Mouse (Mus musculus): ENCODE measurements around the gene Gab2.

Gab2 gene

DNA sequence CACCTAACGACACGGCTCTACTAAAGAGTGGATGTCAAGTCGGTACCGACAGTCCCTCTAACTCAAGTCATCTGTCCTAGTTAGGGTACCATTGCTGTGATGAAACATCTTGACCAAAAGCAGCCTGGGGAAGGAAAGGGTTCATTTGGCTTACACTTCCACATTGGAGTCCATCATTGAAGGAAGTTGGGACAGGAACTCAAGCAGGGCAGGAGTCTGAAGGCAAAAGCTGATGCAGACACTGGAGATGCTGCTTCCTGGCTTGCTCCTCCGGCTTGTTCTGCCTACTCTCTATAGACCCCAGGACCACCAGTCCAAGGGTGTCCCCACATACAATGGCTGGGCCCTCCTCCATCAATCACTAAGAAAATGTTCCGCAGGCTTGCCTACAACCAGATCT lies 234.3 kb downstream of the Gab2 start:
- DNase-seq (ENCODE audit: low read depth, low spot score) = no peak

DNA sequence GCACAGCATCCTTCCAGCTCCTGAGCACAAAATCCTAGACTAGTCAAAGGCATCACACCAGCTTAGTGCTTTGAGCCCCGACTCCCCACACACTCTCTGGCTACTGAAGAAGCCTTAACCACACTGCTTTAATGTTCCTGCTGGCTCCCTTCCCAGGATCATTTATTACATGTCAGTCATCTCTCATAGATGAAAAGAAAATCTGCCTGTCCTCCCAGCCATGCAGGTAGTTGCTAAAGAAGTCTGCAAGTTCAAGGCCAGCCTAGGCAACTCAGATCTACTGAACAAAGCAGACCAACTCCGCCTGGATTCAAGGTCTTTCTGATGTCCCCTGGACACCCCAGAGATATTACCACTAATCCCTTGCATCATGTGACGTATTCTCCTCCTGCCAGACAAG lies 236.3 kb downstream of the Gab2 start:
- no peak for DNase-seq (ENCODE audit: low read depth, low spot score)

- DNase-seq (ENCODE audit: low read depth, low spot score) = no peak
Measured at GRCm38 (mm10) chr7:97324342-97324741, 243.0 kb downstream of the Gab2 start.

DNA sequence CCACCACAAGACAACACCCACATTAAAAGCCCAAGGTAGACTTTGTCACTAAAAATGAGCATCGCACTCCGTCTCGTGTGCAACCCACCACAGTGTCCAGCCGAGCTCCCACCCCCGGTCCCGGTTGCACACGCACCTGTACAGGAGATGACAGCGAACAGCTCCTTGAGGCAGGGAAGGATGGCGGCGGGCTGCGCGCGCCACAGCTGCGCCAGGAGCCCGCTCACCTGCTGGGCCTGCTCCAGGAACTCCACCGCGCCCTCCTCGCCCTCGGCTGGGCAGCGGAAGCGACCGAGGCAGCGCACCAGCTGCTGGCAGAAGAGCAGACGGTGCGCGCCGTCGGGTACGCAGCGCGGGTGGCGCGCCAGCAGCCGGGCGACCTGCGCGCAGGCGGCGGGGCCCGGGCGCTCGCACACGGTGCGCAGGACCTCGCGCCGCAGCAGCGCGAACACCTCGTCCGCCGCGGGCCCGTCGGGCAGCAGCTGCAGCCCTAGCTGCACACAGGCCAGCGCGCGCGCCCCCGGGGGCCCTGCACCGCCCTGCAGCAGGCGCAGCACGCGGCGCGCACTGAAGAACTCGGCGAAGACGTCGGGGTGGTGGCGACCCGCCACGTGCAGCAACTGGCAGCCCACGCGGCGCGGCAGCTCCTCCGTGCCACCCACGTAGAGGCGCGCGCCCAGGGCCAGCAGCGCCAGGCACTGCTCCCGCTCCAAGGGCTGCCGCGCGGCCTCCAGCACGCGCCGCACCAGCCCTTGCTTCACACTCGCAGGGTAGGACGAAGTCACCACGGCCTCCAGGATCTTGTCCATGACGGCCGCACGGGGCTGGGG lies 244.0 kb downstream of the Gab2 start:
- DNase-seq (ENCODE audit: low read depth, low spot score) = no peak

GRCm38 (mm10) chr7:97327376-97327775 lies 246.0 kb downstream of the Gab2 start:
- DNase-seq (ENCODE audit: low read depth, low spot score) = no peak

DNA sequence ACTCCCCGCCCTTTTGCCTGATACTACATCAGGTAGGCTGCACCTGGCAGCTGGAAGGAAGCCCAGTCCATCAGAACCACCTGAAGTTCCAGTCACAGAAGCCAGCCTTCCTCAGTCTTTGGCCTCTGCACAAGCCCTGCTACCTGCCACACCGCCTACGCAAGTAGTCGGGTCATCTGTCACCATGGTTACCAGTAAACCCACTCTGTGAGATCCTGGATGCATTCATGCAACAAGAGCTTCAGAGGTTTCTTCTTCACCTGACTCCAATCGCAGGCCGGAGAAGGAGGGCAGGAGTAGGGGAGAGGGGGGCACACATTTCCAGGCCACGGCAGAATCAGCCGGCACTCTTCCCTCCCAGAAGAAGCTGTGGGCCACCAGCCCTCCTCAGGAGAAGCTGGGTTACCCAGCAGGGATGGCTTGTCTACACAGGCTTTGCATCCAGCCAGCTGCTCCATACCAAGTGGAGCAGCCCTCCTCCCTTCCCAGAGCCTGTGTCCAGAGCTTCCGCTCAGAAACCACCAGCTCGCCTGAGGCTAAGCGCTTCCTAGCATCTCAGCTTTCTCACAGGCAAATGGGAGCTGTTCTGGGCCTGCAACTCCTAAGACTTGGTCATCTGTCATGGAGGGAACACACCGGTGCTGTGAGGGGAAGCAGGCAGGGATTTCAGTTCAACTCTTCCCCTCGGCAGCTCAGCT lies 247.7 kb downstream of the Gab2 start:
- DNase-seq (ENCODE audit: low read depth, low spot score) = no peak

DNA sequence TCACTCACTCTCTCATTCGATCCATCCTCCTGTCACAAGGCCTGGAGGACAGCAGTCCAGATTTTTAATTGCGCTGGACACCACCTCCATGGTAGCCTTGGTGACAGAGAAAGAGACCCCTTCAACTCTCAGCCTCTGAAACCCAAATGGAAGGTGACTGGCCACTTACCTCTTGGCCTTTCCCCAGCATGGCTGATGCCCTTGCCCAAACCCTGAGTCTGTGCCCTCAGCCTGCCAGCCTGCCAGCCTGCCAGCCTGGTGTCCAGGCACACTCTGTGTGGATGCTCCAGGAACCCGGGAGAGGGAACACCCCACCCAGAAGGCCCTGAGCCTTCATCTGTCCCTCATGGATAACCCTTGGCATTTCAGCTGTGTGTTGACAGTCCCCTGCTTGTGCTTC lies 248.3 kb downstream of the Gab2 start:
- no peak for DNase-seq (ENCODE audit: low read depth, low spot score)

DNA sequence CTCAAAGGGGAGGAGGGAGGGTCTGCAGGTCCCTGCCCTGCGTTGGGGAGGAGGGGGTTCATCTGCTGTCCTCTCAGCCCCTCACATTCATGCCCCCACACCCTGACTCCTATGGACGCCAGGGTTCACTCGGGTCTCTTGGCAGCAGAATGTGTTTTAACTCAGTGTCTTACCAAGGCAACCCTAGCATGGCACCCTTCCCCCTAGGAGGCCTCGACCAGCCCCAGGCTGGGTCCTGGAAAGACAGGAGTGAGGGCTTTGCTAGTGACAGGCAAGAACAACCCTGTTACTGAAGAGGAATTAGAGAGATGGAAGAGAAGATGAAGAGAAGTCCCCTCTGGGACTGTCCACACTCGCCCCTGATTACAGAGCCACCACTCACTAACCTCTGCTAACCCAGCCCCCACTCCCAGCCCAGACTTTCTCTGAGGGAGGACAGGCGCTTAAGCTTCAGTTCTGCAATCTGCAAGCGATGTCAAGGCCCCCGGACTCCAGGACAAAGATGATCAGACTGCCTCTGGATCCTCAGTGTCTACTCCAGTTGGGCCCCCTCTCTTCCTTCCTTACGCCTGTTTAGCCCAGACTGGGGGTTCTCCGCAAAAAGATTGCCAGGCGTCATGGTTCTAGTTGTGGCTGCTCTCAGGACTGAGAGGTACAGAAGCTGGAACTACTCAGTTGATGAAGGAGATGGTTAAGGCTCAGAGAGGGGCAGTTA lies 249.7 kb downstream of the Gab2 start:
- DNase-seq (ENCODE audit: low read depth, low spot score) = no peak

DNA sequence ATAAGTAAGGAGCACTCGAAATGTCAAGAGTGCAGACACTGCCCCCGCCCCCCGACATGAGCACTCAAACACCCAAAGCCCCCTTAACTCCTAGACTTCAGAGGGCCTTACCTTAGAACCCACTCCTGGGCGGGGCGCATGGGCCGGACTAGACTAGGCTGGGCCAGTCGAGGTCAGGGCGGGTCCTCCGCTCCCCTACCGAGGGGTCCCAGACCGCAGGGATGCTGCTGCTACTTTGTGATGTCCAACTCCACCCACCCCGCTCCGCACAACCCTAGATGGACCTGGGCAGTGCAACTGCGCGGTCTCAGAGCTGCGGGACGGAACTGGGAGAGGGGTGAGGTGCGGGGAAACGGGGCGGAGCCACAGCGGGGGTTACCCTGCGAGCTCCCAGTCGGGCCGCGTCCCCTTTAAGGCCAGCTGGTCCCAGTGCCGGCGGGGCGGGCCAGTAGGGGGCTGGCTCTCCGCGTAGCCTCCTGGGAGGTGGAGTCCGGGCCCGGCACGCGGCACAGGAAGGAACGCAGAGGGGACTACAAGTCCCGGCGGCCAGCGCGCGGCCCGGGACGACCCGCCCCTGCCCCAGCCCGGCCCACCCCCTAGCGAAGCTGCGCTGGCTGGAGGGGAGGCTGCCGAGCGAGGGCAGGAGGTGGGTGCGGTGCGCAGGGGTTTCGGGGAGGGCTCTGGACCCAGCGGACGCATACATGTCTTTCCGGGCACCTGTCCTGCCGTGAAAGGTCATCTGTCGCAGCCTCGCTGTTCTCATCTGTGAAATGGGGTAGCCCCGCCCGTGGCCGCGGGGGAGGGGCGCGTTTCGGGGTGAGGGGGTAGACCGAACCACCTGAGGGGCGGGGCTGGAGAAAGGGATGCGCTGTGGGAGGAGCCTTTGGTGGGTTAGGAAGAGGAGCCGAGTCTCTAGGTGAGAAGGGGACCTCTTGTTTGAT lies 250.6 kb downstream of the Gab2 start, which contains the start of the genes Usp35 and Kctd21:
Gene Usp35 (minus strand): TSS at position 295 of the 941 bp plus-strand sequence.
Gene Kctd21 (plus strand): TSS at position 602 of the 941 bp plus-strand sequence.
- DNase-seq (ENCODE audit: low read depth, low spot score) = peak; percentile 79

DNA sequence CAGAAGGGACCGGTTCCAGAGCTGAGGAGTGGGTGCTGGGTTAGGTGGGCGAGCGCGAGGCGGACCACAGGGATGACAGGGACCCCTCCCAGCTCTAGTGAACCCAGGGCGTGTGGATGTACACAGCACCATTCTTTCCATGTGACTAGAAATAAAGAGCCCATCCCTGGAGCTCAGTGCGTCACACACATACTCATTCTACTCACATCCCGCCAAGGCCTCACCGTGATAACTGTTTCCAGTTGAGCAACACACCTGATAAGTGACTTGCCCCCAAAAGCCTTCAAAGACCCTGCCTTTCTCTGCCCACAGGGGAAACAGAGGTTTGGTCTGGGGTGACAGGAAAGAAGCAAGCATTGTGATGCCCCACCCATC lies 251.3 kb downstream of the Gab2 start:
- DNase-seq (ENCODE audit: low read depth, low spot score) = no peak

DNA sequence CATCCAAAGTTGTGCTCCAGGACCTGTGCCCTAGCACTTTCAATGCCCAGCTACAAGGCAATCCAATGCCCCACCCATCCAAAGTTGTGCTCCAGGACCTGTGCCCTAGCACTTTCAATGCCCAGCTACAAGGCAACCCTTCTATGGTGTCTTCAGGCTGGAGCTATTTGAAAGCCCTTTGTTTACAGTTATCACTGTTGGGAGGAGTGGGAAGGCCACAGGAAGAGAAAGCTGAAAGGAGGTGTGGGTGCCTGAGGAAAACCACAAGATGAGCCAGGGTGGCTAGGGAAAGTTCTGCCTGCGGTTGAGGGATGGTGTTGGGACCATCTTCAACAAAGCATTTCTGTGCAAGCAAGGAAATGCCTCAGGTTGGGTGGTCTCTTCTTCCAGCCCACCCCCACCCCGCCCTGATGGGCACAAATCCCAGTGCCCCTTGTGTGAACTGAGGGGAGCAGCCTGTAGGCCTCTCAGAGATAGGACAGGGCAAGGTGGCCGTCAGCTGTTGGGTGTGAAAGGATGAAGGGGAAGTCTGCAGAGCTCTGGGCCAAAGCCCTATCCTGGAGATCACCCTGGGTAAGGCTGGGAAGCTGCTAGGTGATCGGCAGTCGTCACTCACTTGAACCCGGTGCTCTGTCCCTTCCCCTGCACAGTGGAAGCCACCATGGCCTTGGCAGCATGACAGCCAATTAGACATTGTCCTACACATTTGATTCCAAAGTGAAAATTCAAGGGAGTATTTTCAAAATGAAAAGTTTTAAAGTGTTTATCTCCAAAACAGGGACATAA lies 251.9 kb downstream of the Gab2 start:
- DNase-seq (ENCODE audit: low read depth, low spot score) = no peak

GRCm38 (mm10) chr7:97334406-97334805 lies 253.0 kb downstream of the Gab2 start:
- no peak for DNase-seq (ENCODE audit: low read depth, low spot score)

- DNase-seq (ENCODE audit: low read depth, low spot score) = no peak
Measured at GRCm38 (mm10) chr7:97336678-97337077, 255.3 kb downstream of the Gab2 start.

- no peak for DNase-seq (ENCODE audit: low read depth, low spot score)
Measured at GRCm38 (mm10) chr7:97338593-97338992, 257.2 kb downstream of the Gab2 start.

- no peak for DNase-seq (ENCODE audit: low read depth, low spot score)
Measured at GRCm38 (mm10) chr7:97339623-97340022, 258.2 kb downstream of the Gab2 start.

DNA sequence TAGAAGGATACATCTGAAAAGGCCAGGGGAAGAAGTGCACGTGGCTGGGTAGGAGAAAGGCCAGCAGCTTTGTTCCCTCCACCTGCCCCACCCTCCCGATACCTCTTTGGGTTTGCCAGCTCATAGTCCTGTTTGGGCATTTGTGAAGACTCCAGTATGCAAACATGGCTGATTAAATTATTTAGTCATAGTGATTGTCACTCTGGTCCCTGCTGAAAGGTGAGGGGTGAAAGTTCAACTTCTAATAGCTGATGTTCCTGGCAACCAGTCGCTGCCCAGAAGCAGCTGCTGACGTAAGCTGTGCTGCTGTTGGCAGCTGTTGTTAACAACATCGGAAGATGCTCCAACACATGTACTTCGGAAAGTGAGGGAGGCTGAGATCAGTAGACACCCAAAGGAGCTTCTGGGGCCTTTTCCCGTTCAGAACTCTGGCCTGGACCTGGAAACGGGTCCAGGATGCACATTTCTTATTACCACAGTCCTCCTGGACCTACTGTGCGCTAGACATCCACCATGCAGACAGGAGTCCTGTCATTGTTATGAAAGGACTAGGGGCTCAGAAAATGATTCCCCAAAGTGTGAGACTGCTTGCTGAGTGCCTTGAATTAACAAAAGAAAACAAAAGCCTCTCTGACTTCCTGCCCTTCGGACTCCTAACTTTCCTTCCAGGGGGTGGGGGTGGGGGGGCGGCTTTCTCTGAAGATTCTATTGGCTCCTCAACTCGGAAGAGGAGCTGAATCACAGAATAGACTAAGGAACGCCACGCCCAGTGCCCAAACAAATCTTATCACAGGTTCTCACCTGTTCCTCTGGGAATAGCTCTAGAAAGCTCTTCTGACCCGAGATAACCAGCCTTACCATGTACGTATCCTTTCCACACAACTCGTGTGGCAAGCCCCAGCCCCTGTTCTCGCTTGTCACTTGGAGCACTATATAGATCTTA lies 259.8 kb downstream of the Gab2 start:
- no peak for DNase-seq (ENCODE audit: low read depth, low spot score)

DNA sequence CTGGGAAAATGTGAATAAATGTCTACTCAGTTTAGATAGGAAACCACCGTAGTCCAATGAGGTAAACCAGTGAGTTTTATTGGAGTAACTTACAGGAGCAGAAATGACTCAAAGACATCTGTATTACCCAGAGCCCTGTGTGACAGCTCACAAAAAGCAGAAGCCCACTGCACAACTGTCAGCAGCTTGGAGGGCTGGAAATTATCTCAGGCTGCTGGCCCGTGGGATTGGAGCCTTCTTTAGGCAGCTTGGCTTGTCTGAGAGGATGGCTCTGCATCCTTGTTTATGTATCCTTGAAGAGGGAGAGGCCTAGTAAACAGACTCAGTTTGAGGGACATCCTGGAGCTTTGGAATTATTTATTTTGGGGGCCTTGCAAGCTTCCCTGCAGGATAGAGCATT lies 261.6 kb downstream of the Gab2 start:
- DNase-seq (ENCODE audit: low read depth, low spot score) = no peak

DNA sequence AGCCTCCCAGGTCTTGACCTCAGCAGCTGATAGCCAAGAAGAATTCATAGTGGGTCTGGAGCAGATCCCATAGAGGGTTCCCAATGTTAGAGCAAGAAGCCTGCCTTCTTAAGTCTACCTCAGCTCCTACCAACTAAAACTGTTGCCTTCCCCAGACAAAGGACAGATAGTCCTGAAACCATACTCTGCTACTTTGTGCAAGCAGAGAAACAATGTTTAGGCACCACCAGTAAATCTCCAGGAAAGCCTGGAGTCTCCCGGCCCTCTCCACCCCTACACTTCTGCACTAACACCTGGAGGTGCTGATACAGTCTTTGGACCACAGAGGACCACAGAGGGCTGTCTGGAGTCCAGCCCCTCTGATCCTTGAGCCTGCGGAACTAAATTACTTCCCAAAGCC lies 263.3 kb downstream of the Gab2 start:
- DNase-seq (ENCODE audit: low read depth, low spot score) = no peak

DNA sequence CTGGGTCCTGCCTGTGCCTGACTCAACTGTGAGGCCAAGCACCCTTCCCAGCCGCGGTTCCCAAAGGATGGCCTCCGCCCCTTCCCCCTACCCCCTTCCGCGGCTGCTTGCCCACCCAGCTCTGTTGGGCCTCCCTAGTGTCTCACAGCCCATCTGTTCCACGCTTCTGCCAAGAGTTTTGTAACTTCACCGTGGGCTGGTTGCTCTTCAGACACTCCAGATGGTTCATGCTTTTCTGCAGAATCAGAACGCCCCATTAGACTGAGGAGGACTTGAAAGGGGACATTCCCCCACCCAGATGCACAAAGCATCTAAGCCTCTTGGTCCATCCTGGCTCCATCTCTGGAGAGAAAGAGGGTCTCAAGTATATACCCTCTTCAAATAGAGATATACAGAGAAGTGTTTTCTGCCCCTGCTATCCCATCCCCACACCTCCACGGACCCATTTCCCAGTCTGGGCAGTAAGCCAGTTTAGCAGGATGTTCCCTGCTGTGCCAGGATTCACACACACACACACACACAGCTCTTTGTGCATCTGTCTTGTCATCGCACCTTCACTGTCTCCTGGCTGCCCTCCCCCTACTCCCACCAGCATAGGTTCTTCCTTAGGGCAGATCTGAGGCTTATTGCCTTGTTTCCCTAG lies 264.0 kb downstream of the Gab2 start:
- no peak for DNase-seq (ENCODE audit: low read depth, low spot score)
